Mouse (Mus musculus): Measurements from ENCODE around the gene Svs5. TPM values are rescaled to one million over a fixed set of nuclear protein-coding genes. Genes with fewer than 3 reads are reported as not detected.
"Not testable (repeated sequence)": the region's sequence is repeated elsewhere in the genome, so short reads cannot be mapped to it uniquely, and the experiment has no call there.

Svs5 gene
- not detected in 2 replicates for polyA plus RNA-seq (2014; fragmentation: Nextera tagmentation; extraction: Ambion mirVana)

GRCm38 (mm10) chr2:164332440-164332839 lies at the start of gene Svs5:
Gene Svs5, plus strand, starts transcription at chr2:164332740.
- not testable (repeated sequence) for H3K36me3 ChIP-seq (ENCODE audit: control insufficient read depth, insufficient read depth, low read length); H3K9ac ChIP-seq (replicated peaks; ENCODE audit: low read length); H3K27me3 ChIP-seq (ENCODE audit: control insufficient read depth, insufficient read depth, low read length); H3K4me1 ChIP-seq (ENCODE audit: control insufficient read depth, insufficient read depth, low read length); ATAC-seq (ENCODE audit: low FRiP score, low TSS enrichment); H3K4me3 ChIP-seq (replicated peaks; ENCODE audit: low read depth, low read length); H3K9me3 ChIP-seq (ENCODE audit: control insufficient read depth, low read length); H3K27ac ChIP-seq (replicated peaks; ENCODE audit: low read depth, low read length); DNase-seq; H3K4me2 ChIP-seq (ENCODE audit: low read length)
- 84% methylated on average over 3 of the region's 3 CpGs for WGBS

- DNase-seq; H3K9me3 ChIP-seq (ENCODE audit: control insufficient read depth, low read length); ATAC-seq (ENCODE audit: low FRiP score, low TSS enrichment); H3K36me3 ChIP-seq (ENCODE audit: control insufficient read depth, insufficient read depth, low read length); H3K4me2 ChIP-seq (ENCODE audit: low read length); H3K9ac ChIP-seq (replicated peaks; ENCODE audit: low read length); H3K27me3 ChIP-seq (ENCODE audit: control insufficient read depth, insufficient read depth, low read length); H3K4me1 ChIP-seq (ENCODE audit: control insufficient read depth, insufficient read depth, low read length); H3K27ac ChIP-seq (replicated peaks; ENCODE audit: low read depth, low read length); H3K4me3 ChIP-seq (replicated peaks; ENCODE audit: low read depth, low read length): not testable (repeated sequence)
- WGBS = 96% methylated on average over 1 of the region's 1 CpGs
Observed at GRCm38 (mm10) chr2:164288968-164289367, 43.6 kb upstream of the Svs5 start, which contains the start of gene Svs3a. Gene Svs3a, plus strand, starts transcription at chr2:164289268.

GRCm38 (mm10) chr2:164312599-164312998 lies 19.9 kb upstream of the Svs5 start:
- 86% methylated on average over 5 of the region's 5 CpGs for WGBS

DNA sequence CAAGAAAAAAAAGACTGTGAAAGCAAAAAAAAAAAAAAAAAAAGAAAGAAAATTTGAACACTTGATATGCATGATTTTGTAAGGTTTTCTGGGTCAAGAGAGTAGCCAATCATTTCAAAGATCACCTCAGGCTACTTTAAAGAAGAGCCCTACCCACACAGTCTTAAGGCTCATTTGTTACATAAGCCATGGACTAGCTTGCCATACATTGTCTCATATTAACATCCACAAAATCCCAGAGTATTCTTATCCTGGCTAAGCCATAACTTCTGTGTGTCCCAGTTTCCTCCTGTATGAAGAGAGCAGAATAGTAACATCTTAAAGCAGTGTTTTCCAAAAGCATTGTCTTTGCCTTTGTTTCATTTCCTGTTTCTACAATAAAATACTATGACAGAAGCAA lies 17.1 kb upstream of the Svs5 start:
- not testable (repeated sequence) for H3K4me2 ChIP-seq (ENCODE audit: low read length); H3K27me3 ChIP-seq (ENCODE audit: control insufficient read depth, insufficient read depth, low read length); ATAC-seq (ENCODE audit: low FRiP score, low TSS enrichment); DNase-seq; H3K36me3 ChIP-seq (ENCODE audit: control insufficient read depth, insufficient read depth, low read length); H3K4me1 ChIP-seq (ENCODE audit: control insufficient read depth, insufficient read depth, low read length); H3K27ac ChIP-seq (replicated peaks; ENCODE audit: low read depth, low read length); H3K9ac ChIP-seq (replicated peaks; ENCODE audit: low read length); H3K9me3 ChIP-seq (ENCODE audit: control insufficient read depth, low read length); H3K4me3 ChIP-seq (replicated peaks; ENCODE audit: low read depth, low read length)

More at GRCm38 (mm10) chr2:164312599-164312998, 19.9 kb upstream of the Svs5 start:
- H3K27ac ChIP-seq (replicated peaks; ENCODE audit: low read depth, low read length) = no peak overlapping the region
- H3K9ac ChIP-seq (replicated peaks; ENCODE audit: low read length) = no peak overlapping the region
- no peaks in the 10 kb centered on the region for H3K27me3 ChIP-seq (ENCODE audit: control insufficient read depth, insufficient read depth, low read length)
- no peaks in the 10 kb centered on the region for H3K4me1 ChIP-seq (ENCODE audit: control insufficient read depth, insufficient read depth, low read length)
- H3K9me3 ChIP-seq (ENCODE audit: control insufficient read depth, low read length) = no peaks in the 10 kb centered on the region
- no peak overlapping the region for H3K4me3 ChIP-seq (replicated peaks; ENCODE audit: low read depth, low read length)
- ATAC-seq (ENCODE audit: low FRiP score, low TSS enrichment) (no peak), DNase-seq (no peak)
- H3K4me2 ChIP-seq (ENCODE audit: low read length) = no peak overlapping the region
- no peaks in the 10 kb centered on the region for H3K36me3 ChIP-seq (ENCODE audit: control insufficient read depth, insufficient read depth, low read length)

- not testable (repeated sequence) for H3K36me3 ChIP-seq (ENCODE audit: control insufficient read depth, insufficient read depth, low read length); H3K9ac ChIP-seq (replicated peaks; ENCODE audit: low read length); DNase-seq; H3K27ac ChIP-seq (replicated peaks; ENCODE audit: low read depth, low read length); H3K27me3 ChIP-seq (ENCODE audit: control insufficient read depth, insufficient read depth, low read length); H3K4me3 ChIP-seq (replicated peaks; ENCODE audit: low read depth, low read length); H3K4me1 ChIP-seq (ENCODE audit: control insufficient read depth, insufficient read depth, low read length); H3K4me2 ChIP-seq (ENCODE audit: low read length); ATAC-seq (ENCODE audit: low FRiP score, low TSS enrichment); H3K9me3 ChIP-seq (ENCODE audit: control insufficient read depth, low read length)
- WGBS = 84% methylated on average over 1 of the region's 1 CpGs
Observed at GRCm38 (mm10) chr2:164316451-164316850, 16.1 kb upstream of the Svs5 start, which contains the start of gene Svs6. Gene Svs6, plus strand, starts transcription at chr2:164316751.

- no peak for DNase-seq
- no peaks in the 10 kb centered on the region for H3K4me1 ChIP-seq (ENCODE audit: control insufficient read depth, insufficient read depth, low read length)
- no peaks in the 10 kb centered on the region for H3K27me3 ChIP-seq (ENCODE audit: control insufficient read depth, insufficient read depth, low read length)
- no peak overlapping the region for H3K4me2 ChIP-seq (ENCODE audit: low read length)
- no peaks in the 10 kb centered on the region for H3K36me3 ChIP-seq (ENCODE audit: control insufficient read depth, insufficient read depth, low read length)
- no peak for ATAC-seq (ENCODE audit: low FRiP score, low TSS enrichment)
- WGBS = 88% methylated on average over 6 of the region's 6 CpGs
- no peak overlapping the region for H3K4me3 ChIP-seq (replicated peaks; ENCODE audit: low read depth, low read length)
- no peaks in the 10 kb centered on the region for H3K9me3 ChIP-seq (ENCODE audit: control insufficient read depth, low read length)
- no peak overlapping the region for H3K9ac ChIP-seq (replicated peaks; ENCODE audit: low read length)
- no peak overlapping the region for H3K27ac ChIP-seq (replicated peaks; ENCODE audit: low read depth, low read length)
Observed at GRCm38 (mm10) chr2:164320983-164321382, 11.6 kb upstream of the Svs5 start.

- H3K9me3 ChIP-seq (ENCODE audit: control insufficient read depth, low read length); H3K27me3 ChIP-seq (ENCODE audit: control insufficient read depth, insufficient read depth, low read length); H3K4me1 ChIP-seq (ENCODE audit: control insufficient read depth, insufficient read depth, low read length); ATAC-seq (ENCODE audit: low FRiP score, low TSS enrichment); H3K4me2 ChIP-seq (ENCODE audit: low read length); H3K36me3 ChIP-seq (ENCODE audit: control insufficient read depth, insufficient read depth, low read length); H3K27ac ChIP-seq (replicated peaks; ENCODE audit: low read depth, low read length); H3K9ac ChIP-seq (replicated peaks; ENCODE audit: low read length); H3K4me3 ChIP-seq (replicated peaks; ENCODE audit: low read depth, low read length); DNase-seq: not testable (repeated sequence)
- WGBS = 73% methylated on average over 1 of the region's 1 CpGs
Observed at GRCm38 (mm10) chr2:164343732-164344131, 11.2 kb downstream of the Svs5 start.

DNA sequence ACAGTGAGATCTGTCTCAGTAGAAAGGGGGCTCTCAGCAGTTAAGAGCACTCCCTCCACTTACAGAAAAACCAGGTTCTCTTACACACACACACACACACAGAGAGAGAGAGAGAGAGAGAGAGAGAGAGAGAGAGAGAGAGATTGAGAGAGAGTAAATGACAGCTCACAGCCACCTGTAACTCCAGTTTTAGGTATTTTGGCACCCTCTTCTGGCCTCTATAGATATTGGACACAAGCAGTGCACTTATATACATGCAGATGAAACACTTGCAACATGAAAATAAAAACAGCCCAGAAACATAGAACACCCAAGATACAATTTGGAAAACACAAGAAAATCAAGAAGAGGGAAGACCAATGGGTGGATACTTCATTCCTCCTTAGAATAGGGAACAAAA lies 15.2 kb downstream of the Svs5 start:
- DNase-seq = peak; percentile 15
- H3K27me3 ChIP-seq (ENCODE audit: control insufficient read depth, insufficient read depth, low read length); ATAC-seq (ENCODE audit: low FRiP score, low TSS enrichment); H3K4me2 ChIP-seq (ENCODE audit: low read length); H3K36me3 ChIP-seq (ENCODE audit: control insufficient read depth, insufficient read depth, low read length); H3K9me3 ChIP-seq (ENCODE audit: control insufficient read depth, low read length); H3K4me3 ChIP-seq (replicated peaks; ENCODE audit: low read depth, low read length); H3K27ac ChIP-seq (replicated peaks; ENCODE audit: low read depth, low read length); H3K4me1 ChIP-seq (ENCODE audit: control insufficient read depth, insufficient read depth, low read length); H3K9ac ChIP-seq (replicated peaks; ENCODE audit: low read length): not testable (repeated sequence)

- WGBS = 91% methylated on average over 3 of the region's 3 CpGs
- Histone ChIP-seq H3K4me2 (ENCODE audit: low read length) (no peak overlapping the region), H3K4me1 (ENCODE audit: control insufficient read depth, insufficient read depth, low read length) (no peaks in the 10 kb centered on the region), H3K36me3 (ENCODE audit: control insufficient read depth, insufficient read depth, low read length) (no peaks in the 10 kb centered on the region), H3K4me3 (replicated peaks; ENCODE audit: low read depth, low read length) (no peak overlapping the region), H3K9me3 (ENCODE audit: control insufficient read depth, low read length) (no peaks in the 10 kb centered on the region), H3K9ac (replicated peaks; ENCODE audit: low read length) (no peak overlapping the region), H3K27me3 (ENCODE audit: control insufficient read depth, insufficient read depth, low read length) (no peaks in the 10 kb centered on the region), H3K27ac (replicated peaks; ENCODE audit: low read depth, low read length) (no peak overlapping the region)
- DNase-seq (peak; percentile 23), ATAC-seq (ENCODE audit: low FRiP score, low TSS enrichment) (no peak)
Observed at GRCm38 (mm10) chr2:164348980-164349379, 16.4 kb downstream of the Svs5 start.
